Mouse (Mus musculus) heart, postnatal 14 days (tissue): ENCODE measurements around the gene Itgb2. TPM values are rescaled to one million over a fixed set of nuclear protein-coding genes. Genes with fewer than 3 reads are reported as not detected.

ENCODE experiments used
- DNase-seq, 2 experiments: peaks; one replicate each; pipeline ENCODE4 v3.0.0; 2021 to 2022
- intact Hi-C: fragments of 180-260 bp; cut with DNase I; formaldehyde crosslinking; loops from one replicate; pipeline ENCODE4 v1.15.1; 2025
- total RNA-seq, 2 experiments: library from RNA; stranded (reverse); gene quantifications; 2 replicates each; pipeline ENCODE4 v1.2.3; 2021

Itgb2 gene
- total RNA-seq, 2 experiments from 2014 or later = 5.4 to 9.0 TPM

DNA sequence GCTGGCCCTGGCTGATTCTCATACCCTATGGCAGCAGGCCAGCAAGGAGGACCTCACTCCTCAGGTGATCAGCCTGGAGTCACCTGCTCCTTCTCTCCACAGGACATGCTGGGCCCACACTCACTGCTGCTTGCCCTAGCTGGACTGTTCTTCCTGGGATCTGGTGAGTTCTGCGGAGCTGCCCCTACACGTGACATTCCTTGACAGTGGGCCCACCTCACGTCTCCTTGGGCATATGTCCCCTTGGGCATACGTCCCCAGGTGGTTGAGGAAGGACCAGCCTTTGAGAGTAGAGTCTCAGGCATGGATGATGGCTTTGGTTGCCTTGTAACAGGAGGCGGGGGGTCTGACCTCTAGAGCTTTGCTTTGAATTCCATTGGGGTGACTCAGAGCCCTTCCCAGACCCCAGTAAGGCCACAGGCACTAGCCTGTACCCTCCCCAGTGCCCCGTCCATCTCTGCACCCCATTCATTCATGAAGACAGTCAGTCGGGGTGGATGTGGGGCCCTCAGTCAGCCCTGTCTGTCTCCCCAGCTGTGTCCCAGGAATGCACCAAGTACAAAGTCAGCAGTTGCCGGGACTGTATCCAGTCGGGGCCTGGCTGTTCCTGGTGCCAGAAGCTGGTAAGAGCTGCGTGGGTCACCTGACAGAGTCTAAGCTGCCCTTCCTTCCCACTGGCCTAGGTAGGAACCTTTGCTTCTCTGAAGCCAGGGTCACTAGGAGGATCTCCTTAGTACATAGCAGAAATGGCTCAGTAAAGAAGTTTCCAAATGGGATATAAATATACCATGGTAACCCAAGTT lies 12.0 kb downstream of the Itgb2 start:
- intact Hi-C loops = no loop called here
- no peak for DNase-seq

DNA sequence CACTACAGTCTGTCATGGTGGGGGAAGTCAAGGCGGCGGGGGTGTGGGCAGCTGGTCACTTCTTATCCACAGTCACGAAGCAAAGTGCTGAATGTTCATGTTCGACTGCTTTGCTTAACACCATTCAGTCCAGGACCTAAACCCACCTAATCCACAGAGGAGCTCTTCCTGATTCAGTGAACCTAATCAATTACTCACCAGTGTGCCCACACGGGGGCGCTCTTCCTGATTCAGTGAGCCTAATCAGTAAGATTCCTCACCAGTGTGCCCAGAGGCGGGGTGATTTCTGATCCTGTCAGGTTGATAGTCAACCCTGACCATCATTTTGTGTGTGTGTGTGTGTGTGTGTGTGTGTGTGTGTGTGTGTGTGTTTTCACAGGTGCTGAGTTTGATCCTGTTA lies 13.2 kb downstream of the Itgb2 start:
- intact Hi-C loops = no loop called here
- DNase-seq = no peak

DNA sequence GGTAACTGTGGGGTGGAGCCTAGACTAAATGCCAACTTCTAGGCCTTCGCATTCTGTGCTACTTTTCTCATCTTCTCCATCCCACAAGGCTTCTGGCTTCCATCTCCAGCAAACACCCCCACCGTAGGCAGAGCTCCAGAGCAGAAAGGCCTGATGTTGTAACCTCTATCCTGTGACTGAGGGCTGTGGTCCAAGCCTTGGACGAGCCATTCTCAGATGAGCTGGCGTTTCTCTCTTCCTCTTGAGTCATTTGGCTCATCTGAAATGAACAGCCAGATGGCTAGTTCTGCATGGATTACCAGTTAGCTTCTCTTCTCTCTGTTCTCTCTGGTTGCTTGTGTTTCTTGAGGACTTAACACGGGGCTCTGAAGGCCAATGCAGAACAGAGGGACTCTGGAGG lies 14.9 kb downstream of the Itgb2 start:
- DNase-seq = peak; percentile 76 to 79
- intact Hi-C loops = no loop called here

DNA sequence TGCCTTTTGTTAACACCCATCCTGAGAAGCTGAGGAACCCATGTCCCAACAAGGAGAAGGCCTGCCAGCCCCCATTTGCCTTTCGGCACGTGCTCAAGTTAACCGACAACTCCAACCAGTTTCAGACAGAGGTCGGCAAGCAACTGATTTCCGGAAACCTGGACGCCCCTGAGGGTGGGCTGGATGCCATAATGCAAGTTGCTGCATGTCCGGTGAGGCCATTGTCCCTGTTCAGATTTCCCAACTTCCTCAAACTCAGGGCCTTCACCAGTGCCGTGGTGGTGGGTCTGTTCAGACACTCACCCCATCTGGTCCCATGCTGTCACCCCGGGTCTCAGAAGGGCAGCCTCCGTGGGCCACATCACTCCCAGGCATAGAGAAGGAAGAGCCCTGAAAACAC lies 18.5 kb downstream of the Itgb2 start:
- intact Hi-C loops = no loop called here

DNA sequence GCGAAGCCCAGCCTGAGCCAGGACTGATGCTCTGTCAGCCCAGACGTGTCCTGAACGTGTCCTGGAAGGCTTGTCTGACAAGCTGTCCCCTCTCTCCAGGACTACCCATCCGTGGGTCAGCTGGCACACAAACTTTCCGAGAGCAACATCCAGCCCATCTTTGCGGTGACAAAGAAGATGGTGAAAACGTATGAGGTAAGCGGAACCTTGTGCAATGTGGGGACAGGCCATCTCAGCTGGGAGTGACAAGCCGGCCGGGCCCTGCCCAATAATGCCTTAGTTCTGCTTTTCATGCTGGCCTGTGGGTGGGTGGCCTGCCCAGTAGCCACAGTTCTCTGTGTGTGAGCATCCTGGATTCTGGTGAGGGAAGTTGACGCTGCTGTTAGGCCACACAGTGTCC lies 20.8 kb downstream of the Itgb2 start:
- intact Hi-C loops = no loop called here
- peak; percentile 17 to 26 for DNase-seq

More for the DNA sequence above, 18.5 kb downstream of the Itgb2 start:
- no peak for DNase-seq

DNA sequence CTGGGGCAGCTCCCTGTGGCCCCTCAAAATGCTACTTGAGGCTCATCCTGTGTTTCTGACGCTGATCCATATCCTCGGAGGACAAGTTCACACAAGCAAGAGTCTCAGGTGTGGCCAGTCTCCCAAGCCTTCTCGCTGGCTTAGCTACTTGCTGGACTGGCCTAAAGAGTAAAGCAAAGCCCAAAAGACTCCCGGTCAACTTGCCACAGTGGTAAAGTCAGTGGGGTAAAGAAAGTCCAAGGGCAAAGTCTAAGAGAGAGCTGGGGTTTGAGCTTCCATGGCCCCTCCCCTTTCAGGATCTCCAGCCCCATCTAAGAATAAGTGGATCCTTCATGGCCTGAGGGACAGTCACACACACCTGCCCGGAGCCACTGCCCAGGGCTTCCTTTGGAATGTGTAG lies 22.1 kb downstream of the Itgb2 start:
- no peak for DNase-seq
- intact Hi-C loops = no loop called here

DNA sequence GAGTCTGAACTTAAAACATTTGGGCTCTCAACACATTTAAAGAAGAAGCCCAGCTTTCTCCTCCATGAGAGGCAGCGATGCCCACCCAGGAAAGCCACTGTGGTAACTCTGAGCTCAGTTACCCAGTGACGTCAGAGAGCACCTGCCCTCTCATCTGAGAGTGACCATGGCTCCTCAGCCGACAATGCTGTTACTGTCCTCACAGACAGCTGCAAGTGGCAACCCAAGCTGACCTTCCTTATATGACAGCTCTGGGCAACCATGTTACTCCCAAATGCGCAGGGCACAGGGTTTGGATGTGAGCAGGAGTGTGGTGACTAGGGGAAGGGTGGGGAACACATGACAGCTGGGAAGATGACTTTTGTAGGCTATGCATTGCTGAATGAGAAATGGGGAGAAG lies 23.2 kb downstream of the Itgb2 start:
- intact Hi-C loops = no loop called here
- DNase-seq = no peak

DNA sequence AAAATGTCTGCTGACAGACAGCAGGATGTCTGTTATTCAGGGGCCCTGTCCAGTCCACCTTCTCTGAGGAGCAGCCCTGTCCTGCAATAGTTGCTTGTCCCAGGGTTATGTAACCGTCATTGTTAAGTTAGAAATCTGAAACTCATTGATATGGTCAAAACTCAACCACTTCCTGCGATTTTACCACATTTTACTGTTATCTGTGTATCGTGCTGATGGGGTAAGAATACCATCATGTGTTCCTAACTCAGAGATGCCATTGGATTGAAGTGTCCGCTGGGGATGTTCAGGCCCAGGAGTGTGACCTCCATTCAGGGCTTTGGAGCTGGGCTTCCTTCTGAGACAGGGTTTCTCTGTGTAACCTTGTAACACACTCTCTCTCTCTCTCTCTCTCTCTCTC lies 24.9 kb downstream of the Itgb2 start:
- intact Hi-C loops = no loop called here
- DNase-seq = no peak

DNA sequence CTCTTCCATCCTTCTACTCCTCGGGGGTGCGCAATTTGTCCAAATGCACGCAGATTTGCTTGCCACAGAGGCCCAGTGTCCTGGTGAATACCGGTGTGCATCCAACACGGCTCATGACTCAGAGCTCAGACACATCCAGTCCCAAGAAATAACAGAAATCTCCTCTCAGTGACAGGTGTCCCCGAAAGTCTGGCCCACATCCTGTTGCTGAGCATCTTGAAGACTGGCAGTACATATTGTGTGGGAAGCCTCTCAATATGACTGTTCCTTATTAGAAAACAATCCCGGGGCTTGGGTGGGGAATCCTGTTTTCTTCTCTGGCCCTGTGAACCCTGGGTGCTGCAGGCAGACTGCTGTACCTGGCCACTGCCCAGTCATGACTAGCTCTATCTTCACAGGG lies 26.6 kb downstream of the Itgb2 start:
- no peak for DNase-seq
- intact Hi-C loops = no loop called here

DNA sequence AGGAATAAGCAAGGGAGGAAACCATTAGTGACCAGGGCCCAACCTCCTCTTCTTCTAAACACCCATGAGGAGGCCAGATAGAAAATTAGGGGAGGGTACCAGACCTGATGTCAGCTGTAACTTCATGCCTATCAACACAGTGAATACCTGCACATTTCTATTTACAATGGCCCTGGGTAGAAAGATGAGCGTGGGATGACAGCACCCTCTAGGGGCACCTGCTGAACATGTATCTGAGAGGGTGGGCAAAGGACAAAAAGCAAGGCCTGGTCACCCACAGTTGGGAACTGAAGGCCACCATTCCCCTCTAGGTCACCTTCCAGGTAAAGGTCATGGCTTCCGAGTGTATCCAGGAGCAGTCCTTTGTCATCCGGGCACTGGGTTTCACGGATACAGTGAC lies 27.6 kb downstream of the Itgb2 start:
- intact Hi-C loops = no loop called here
- DNase-seq = no peak

DNA sequence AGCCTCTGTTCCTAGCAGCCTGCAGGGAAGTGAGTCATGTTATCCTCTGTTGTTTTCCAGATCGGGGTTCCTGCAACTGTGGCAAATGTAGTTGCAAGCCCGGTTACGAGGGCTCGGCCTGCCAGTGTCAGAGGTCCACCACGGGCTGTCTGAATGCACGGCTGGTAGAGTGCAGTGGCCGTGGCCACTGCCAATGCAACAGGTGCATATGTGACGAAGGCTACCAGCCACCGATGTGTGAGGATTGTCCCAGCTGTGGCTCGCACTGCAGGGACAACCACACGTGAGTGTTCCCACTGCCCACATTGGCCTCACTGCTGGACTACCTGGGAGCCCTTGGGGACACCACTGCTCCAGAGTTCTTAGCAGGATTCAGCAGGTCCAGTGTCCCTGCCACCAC lies 30.0 kb downstream of the Itgb2 start:
- intact Hi-C loops = no loop called here
- no peak for DNase-seq

DNA sequence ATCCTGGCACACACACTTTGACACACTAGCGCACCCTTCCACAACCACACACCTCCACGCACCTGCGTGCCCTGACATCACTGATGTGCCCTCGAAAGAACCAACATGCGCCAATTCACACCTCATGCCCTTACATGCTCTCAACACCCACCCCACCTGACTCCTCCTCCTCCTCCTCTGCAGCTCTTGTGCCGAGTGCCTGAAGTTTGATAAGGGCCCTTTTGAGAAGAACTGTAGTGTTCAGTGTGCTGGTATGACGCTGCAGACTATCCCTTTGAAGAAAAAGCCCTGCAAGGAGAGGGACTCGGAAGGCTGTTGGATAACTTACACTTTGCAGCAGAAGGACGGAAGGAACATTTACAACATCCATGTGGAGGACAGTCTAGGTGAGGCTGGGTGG lies 30.8 kb downstream of the Itgb2 start:
- no peak for DNase-seq
- intact Hi-C loops = no loop called here

DNA sequence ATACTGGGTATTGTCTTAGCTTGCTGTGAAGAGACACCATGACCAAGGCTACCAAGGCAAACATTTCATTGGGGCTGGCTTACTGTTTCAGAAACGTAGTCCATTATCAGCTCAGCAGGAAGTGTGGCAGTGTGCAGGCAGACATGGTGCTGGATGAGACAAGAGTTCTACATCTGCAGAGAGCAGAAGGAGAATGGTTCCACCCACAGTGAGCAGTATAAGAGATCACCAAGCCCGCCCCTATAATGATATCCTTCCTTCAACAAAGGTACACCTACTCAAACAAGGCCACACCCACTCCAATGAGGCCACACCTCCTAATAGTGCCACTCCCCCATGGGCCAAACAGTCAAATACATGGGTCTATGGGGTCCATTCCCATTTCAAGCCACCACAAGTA lies 31.5 kb downstream of the Itgb2 start:
- DNase-seq = no peak
- intact Hi-C loops = no loop called here

DNA sequence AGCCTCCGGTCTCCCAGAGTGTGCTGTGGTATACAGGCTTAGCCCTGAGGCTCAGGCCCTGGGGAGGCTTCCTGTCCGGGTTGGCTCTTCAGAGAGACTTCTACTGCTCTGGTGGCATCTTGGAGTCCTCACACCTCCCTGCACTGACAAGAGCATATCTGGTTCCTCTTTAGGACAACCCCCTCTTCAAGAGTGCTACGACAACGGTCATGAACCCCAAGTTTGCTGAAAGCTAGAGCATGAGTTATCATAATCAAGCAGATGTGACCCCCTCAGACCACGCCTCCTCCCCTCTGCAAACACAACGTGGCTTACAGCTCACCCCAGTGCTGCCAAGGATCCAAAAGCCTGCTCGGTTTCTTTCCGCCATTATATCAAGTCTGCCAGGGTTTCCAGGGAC lies 35.0 kb downstream of the Itgb2 start:
- intact Hi-C loops = loop anchor here (5.0 kb wide), 1 partner anchor 283 kb away; no protein-coding TSS in a partner anchor
- no peak for DNase-seq

DNA sequence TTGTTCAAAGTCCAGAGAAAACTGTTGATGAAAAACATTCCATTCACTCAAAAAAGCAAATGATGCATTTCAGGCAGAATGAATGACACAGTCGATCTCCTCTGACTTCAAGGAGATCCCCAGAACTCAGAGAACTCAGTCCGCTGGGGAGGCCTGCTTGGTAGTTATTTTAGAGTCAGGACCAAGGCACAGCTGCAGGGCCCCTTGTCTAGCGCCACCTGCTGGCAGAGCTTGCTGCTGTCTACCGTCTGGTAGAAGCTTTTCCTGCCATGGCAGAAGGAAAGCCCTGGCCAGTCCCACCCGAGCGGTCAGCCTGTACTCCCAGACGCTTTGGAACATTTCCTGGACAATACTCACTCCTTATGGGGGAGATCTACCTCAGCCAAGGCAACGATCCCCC lies 36.6 kb downstream of the Itgb2 start:
- intact Hi-C loops = loop anchor here (1.0 to 5.0 kb wide), 2 partner anchors 49 to 284 kb away; no protein-coding TSS in a partner anchor

DNA sequence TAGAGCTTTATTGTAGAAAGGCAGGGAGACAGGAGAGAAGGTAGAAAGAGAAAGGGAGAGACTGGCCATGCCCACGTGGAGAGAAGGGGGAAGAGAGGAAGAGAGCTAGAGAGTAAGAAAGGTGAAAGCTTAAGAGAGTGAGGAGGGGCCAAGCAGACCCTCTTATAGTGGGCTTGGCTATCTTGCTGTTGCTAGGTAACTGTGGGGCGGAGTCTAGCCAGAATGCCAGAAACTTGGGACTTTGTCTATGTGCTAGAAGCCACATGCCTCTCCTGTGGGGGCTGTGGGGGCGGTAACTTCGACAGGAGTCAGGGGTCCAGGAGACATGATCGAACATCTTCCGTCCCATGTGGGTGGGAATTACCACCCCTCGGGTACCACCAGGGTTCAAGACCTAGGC lies 39.4 kb downstream of the Itgb2 start:
- no peak for DNase-seq
- intact Hi-C loops = loop anchor here (5.0 kb wide), 1 partner anchor 287 kb away; no protein-coding TSS in a partner anchor

More for the DNA sequence above, 36.6 kb downstream of the Itgb2 start:
- peak; percentile 88 to 95 for DNase-seq

DNA sequence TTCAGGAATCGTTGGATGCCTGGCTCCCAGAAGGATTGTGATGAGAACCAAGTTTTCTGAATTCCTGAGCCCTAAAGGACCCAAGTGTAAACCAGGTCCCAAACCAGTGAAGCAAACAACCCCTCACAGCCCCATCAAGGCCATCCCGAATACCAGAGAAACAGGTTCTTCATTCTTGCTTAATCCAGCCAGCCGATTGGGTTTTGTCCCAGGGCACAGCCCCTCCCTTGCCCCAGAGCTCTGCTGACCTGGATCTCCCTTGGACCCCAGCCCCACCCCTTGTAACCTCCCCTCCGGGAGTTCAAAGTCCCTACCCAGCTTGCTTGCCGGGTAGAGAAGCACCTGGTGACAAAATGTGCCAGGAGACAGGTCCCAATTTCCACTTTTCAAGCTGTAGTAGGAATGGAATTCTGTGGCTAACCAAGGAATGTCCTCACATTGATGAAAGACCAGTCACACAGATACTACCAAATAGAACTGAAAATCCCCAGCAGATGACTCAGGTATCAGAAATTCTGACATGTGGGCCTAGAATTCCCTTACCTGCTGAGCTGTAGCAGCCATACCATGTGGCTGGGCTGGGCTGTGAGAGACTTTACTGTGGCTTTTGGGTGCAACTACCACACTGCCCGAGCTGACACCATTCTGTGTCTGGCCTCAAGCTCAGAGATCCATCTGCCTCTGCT lies 40.1 kb downstream of the Itgb2 start:
- DNase-seq = no peak
- intact Hi-C loops = loop anchor here (5.0 kb wide), 1 partner anchor 288 kb away; no protein-coding TSS in a partner anchor

DNA sequence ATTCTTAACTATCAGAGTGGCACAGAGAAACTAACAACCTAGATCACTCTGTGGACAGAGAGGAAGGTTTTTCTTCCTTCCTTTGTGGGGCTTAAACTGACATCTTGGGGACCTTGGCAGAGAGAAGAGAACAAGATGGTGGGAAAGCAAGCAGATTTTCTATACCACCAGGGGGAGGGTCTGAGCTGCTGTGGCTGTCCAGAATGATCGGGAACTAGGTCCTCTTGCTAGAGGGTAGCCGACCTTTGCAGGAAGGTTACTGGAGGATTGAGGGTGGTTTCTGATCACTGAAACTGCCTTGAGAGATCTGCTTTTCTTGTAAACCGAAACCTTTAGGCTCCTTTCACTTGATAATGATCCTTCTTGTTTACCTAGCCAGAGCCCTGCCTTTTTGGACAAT lies 42.2 kb downstream of the Itgb2 start:
- DNase-seq = no peak
- intact Hi-C loops = no loop called here

DNA sequence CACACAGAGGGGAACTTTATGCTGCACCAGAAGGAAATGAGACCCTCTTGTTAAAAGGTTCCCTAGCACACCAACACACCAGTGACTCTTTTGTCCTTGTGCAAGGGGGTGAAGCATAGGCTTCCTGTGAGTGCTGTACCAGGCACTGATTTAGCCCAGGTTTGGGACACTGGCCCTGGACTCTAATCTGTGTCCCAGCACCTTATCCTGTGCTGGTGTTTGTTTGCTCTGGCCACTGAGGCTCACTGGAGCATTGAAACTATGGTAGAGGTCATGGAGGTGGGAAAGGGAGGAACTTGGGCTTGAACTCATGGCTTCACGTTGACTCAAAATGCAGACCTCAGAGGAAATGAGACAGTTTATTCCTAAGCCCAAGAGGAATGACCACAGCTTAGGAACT lies 43.1 kb downstream of the Itgb2 start:
- intact Hi-C loops = no loop called here
- no peak for DNase-seq

DNA sequence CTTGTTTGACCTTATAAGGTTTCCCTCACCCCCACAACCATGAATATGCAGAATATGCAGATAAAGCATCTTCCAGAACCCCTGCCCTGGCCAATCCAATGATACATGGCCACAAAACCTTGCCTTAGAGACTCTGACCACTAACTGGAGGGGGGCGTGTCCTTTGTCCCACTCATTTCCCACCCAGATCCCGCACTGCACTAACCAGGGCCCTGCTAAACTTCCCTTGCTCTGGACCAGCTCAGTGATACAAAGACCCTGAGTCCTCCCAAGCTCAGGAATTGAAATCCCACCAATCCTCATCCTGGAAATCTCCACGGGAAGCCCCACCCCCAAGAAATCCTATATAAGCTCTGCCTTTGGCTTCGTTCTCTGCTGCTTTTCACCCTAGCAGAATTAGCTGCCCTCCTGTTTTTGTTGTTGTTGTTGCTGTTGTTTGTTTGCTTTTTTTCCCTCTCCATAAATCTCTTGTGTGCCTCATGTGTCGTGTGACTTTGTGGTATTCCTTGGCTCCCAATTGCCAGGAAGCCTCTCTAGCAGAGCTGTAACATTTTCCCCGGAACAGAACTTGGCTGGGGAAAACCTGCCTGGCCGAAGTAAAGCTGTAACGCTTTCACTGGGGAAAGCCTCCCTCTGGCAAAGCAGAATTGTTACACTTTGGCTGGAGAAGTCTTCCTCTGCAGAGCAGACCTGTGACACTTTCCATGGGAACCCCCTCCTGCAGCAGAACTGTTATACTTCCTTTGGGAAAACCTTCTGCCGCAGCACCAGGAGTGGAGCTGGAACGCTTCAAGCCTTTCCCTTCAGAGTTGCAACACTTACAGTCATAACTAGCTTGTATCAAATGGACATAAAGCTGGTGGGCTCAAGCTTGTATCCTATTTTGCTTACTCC lies 50.2 kb downstream of the Itgb2 start:
- intact Hi-C loops = loop anchor here (5.0 kb wide), 1 partner anchor 42 kb away; the partner anchor contains the start of gene Ube2g2
- DNase-seq = peak in 1 of 2 experiments; percentile 27

DNA sequence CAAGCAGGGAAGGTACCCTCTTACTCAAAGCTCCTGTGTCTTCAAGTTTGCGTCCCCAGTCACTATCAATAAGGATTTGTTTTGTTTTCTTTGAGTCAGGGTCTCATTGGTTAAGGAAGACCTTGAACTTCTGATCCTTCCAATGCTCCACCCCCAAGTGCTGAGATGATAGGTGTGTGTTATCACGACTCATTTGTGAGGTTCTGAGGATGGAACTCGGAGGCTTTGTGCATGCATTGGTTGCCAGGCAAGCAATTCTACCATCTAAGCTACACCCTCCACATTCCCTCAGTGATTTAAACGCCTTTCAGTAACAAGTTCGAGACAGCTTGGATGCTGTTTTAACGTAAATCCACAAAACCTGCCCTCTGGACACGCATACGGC lies 51.0 kb downstream of the Itgb2 start:
- no peak for DNase-seq
- intact Hi-C loops = loop anchor here (5.0 kb wide), 1 partner anchor 41 kb away; the partner anchor contains the start of gene Ube2g2
